Mouse (Mus musculus) heart, postnatal 0 days (tissue): Measurements from ENCODE around the gene Fgfbp3.

ENCODE experiments used
- CTCF ChIP-seq: IDR thresholded peaks from 2 replicates; pipeline ENCODE4 v1.5.1; 2016; ENCODE audit warnings: antibody characterized with exemption, control low read depth, low read depth
- EP300 ChIP-seq: IDR thresholded peaks from 2 replicates; pipeline ENCODE4 v1.6.1; 2016; ENCODE audit warnings: antibody characterized with exemption, low read depth

DNA sequence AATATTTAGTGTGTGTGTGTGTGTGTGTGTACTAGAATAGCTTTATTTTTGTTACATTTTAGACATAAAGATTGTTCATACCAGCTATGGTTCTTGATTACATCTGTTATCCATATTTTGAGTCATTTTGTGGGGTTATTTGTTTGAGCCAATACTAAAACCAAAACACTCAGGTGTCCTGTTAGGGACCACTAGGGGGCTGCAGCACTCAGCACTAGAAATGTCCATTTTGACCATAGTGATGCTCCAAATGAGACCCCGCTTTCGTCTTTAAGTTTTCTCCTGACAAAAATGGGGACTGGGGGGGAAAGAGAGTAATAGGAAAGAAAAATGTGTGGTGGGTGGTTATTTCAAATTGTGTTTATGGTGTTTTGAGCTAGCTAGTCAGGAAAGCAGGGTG lies 33.1 kb downstream of the Fgfbp3 start:
- peak; percentile 32 for TF ChIP-seq CTCF
- no peak for TF ChIP-seq EP300
